Mouse (Mus musculus) G1E (cell line): ENCODE measurements at regions not wholly inside any gene's neighbourhood (a gene's known extent, or its start where the extent isn't known, plus 50 kb on each side); places are given as distances from the start of the nearest gene placed in this dataset.
A peak's percentile ranks its signal among the peaks of the same experiment; 100 is the strongest.

Source experiments
- ATAC-seq: 2 replicates; pipeline ENCODE4 v1.8.0; 2016; ENCODE audit warnings: mild to moderate bottlenecking; ENCODE audit not compliant: insufficient number of reproducible peaks, poor library complexity, low FRiP score, severe bottlenecking; ENCODE audit errors: extremely low read depth
- DNase-seq: peaks from one replicate; pipeline ENCODE4 v3.0.0; 2012; ENCODE audit warnings: low spot score
- H3K27me3 ChIP-seq: 2 replicates; pipeline ENCODE4 v1.6.1; 2012; ENCODE audit warnings: mild to moderate bottlenecking, low read length, inconsistent platforms; ENCODE audit not compliant: insufficient read depth
- H3K36me3 ChIP-seq: replicated peaks from 2 replicates; pipeline ENCODE3; 2012; ENCODE audit warnings: mild to moderate bottlenecking, inconsistent platforms
- H3K4me1 ChIP-seq: 2 replicates; pipeline ENCODE4 v1.6.1; 2012; ENCODE audit warnings: low read depth, low read length, inconsistent platforms, mixed read lengths; ENCODE audit not compliant: insufficient read depth
- H3K4me3 ChIP-seq: 2 replicates; pipeline ENCODE4 v1.5.1; 2012; ENCODE audit warnings: low read depth, mild to moderate bottlenecking, inconsistent platforms, low read length, moderate library complexity, mixed read lengths
- H3K9me3 ChIP-seq: replicated peaks from 2 replicates; pipeline ENCODE4 v1.6.1; 2012; ENCODE audit warnings: inconsistent platforms
- CTCF ChIP-seq: IDR thresholded peaks from 2 replicates; pipeline ENCODE4 v1.5.1; 2012; ENCODE audit warnings: low read depth, low read length, inconsistent platforms, mixed read lengths
- GATA1 ChIP-seq: IDR thresholded peaks from 2 replicates; pipeline ENCODE4 v1.6.1; 2012; ENCODE audit warnings: borderline replicate concordance, low read length, inconsistent platforms, mixed read lengths
- GATA2 ChIP-seq: IDR thresholded peaks from 2 replicates; pipeline ENCODE4 v1.6.1; 2012; ENCODE audit warnings: low read depth, low read length, inconsistent platforms, borderline replicate concordance
- POLR2AphosphoS5 ChIP-seq: IDR thresholded peaks from 2 replicates; pipeline ENCODE4 v1.6.1; 2012; ENCODE audit warnings: low read depth, low read length, inconsistent platforms; ENCODE audit not compliant: insufficient replicate concordance
- TAL1 ChIP-seq: conservative IDR thresholded peaks from 2 replicates; pipeline ENCODE4 v1.6.1; 2012; ENCODE audit warnings: low read depth, low read length, inconsistent platforms, mixed read lengths

GRCm38 (mm10) chr10:17655459-17656051, 67.5 kb upstream of the Cited2 start:
- no peak for ATAC-seq
- peaks cover 46% of the 10 kb centered on the region for H3K4me1 ChIP-seq

GRCm38 (mm10) chr10:17656305-17656704, 66.7 kb upstream of the Cited2 start:
- ATAC-seq (no peak), DNase-seq (no peak)
- TF ChIP-seq TAL1 = no peak
- TF ChIP-seq CTCF = no peak
- TF ChIP-seq GATA2 = no peak
- no peak for TF ChIP-seq POLR2AphosphoS5
- no peak for TF ChIP-seq GATA1
- Histone ChIP-seq H3K27me3 (no peaks in the 10 kb centered on the region; the same call in 1 of the 2 replicates), H3K9me3 (no peaks in the 10 kb centered on the region), H3K36me3 (no peaks in the 10 kb centered on the region), H3K4me3 (no peak overlapping the region), H3K4me1 (peaks cover 51% of the 10 kb centered on the region)

More at GRCm38 (mm10) chr10:17655459-17656051, 67.5 kb upstream of the Cited2 start:
- Histone ChIP-seq H3K4me3 (no peak overlapping the region), H3K27me3 (no peaks in the 10 kb centered on the region; the same call in 1 of the 2 replicates), H3K36me3 (no peaks in the 10 kb centered on the region), H3K9me3 (no peaks in the 10 kb centered on the region)
- TF ChIP-seq GATA1 (no peak), CTCF (no peak), GATA2 (no peak), TAL1 (no peak), POLR2AphosphoS5 (no peak)
- no peak for DNase-seq

DNA sequence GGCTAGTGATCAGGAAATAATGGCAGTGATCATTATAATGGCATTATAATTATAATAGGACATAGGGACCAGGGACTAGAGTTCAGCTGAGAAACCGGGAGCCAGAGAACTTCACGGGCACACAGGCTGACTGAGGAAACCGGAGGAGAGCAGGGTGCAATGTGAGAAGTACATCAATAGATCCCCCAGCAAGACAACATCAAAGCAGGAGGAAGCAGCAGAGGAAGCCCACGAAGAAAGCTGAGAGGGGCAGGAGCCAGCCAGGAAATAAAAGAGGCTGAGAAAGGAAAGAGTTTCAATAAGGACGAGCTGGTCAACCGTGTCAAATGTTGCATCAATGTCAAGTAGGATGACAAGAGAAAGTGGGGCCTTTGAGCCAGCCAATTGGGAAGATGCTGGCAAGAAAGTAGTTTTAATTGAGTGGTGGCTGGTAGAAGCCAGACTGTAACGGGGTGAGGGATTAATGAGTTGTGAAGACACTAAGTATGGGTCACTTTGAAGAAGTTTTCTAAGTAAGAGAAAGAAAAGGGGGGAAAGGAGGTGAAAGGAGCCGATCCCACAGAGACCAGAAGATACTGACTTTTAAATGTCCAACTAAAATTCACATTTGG, 66.0 kb upstream of the Cited2 start:
- no peaks in the 10 kb centered on the region for H3K9me3 ChIP-seq
- ATAC-seq (no peak), DNase-seq (no peak)
- TF ChIP-seq TAL1 (no peak), GATA2 (no peak), CTCF (no peak), GATA1 (no peak), POLR2AphosphoS5 (no peak)
- H3K4me3 ChIP-seq = no peak overlapping the region
- peaks cover 50% of the 10 kb centered on the region for H3K4me1 ChIP-seq
- no peaks in the 10 kb centered on the region; the same call in 1 of the 2 replicates for H3K27me3 ChIP-seq
- H3K36me3 ChIP-seq = no peaks in the 10 kb centered on the region

GRCm38 (mm10) chr10:17659575-17659974, 63.4 kb upstream of the Cited2 start:
- no peak for TF ChIP-seq GATA2
- no peak for TF ChIP-seq CTCF
- TF ChIP-seq TAL1 = no peak
- TF ChIP-seq POLR2AphosphoS5 = no peak
- TF ChIP-seq GATA1 = no peak
- Histone ChIP-seq H3K9me3 (no peaks in the 10 kb centered on the region), H3K27me3 (no peaks in the 10 kb centered on the region; the same call in 1 of the 2 replicates), H3K36me3 (no peaks in the 10 kb centered on the region), H3K4me3 (no peak overlapping the region), H3K4me1 (peaks cover 26% of the 10 kb centered on the region)
- no peak for DNase-seq
- no peak for ATAC-seq

- no peak overlapping the region for H3K4me3 ChIP-seq
- TF ChIP-seq GATA2 (no peak), CTCF (no peak), POLR2AphosphoS5 (no peak)
- no peaks in the 10 kb centered on the region for H3K36me3 ChIP-seq
- 0 out of 2 replicates have a peak, but pooled peaks have one; percentile 22 for ATAC-seq
- H3K9me3 ChIP-seq = no peaks in the 10 kb centered on the region
- no peak for DNase-seq
- peaks cover 21% of the 10 kb centered on the region for H3K4me1 ChIP-seq
- no peaks in the 10 kb centered on the region; the same call in 1 of the 2 replicates for H3K27me3 ChIP-seq
Measured at GRCm38 (mm10) chr10:17660836-17661452, 62.1 kb upstream of the Cited2 start.

DNA sequence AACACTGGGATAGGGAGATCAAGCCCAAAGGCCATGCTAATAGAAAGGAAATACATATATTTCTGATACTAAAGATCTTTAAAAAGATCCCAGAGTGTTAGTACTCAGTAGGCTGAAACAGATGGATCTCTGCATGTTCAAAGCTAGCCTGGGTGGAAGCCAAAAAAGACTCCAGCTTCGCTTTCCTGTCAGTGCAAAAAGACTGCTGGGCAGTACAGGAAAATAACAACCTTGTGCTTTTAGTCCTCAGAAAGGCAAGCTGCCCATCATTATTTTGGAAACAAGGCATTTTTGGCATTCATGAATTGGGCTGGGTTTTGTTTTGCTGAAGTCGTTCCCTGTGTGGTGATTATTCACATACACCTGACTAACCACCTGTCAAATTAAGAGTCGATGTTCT, 56.9 kb upstream of the Cited2 start:
- TF ChIP-seq POLR2AphosphoS5 (no peak), GATA2 (no peak), TAL1 (no peak), GATA1 (no peak), CTCF (no peak)
- no peak for DNase-seq
- no peak overlapping the region for H3K4me3 ChIP-seq
- H3K4me1 ChIP-seq = peaks cover 19% of the 10 kb centered on the region
- no peak for ATAC-seq
- no peaks in the 10 kb centered on the region for H3K27me3 ChIP-seq
- no peaks in the 10 kb centered on the region for H3K36me3 ChIP-seq
- no peaks in the 10 kb centered on the region for H3K9me3 ChIP-seq

GRCm38 (mm10) chr10:17669401-17669800, 53.6 kb upstream of the Cited2 start:
- Histone ChIP-seq H3K4me3 (no peak overlapping the region), H3K4me1 (peaks cover 15% of the 10 kb centered on the region), H3K9me3 (no peaks in the 10 kb centered on the region), H3K27me3 (peaks cover 4% of the 10 kb centered on the region; the same call in 1 of the 2 replicates), H3K36me3 (no peaks in the 10 kb centered on the region)
- TF ChIP-seq GATA1 = no peak
- TF ChIP-seq GATA2 = no peak
- TF ChIP-seq CTCF = no peak
- TF ChIP-seq POLR2AphosphoS5 = no peak
- no peak for TF ChIP-seq TAL1
- DNase-seq (no peak), ATAC-seq (no peak)
